Mouse (Mus musculus) kidney, adult 8-10 months (tissue): ENCODE results near the gene Serpinb6b.
"Not testable (repeated sequence)": the region's sequence is repeated elsewhere in the genome, so short reads cannot be mapped to it uniquely, and the experiment has no call there.

ENCODE experiments used
- DNase-seq, 2 experiments: peaks; one replicate each; pipeline ENCODE4 v3.0.0; 2022

The Serpinb6b gene

GRCm38 (mm10) chr13:32964989-32965811 lies at the start of gene Serpinb6b:
Serpinb6b (plus strand) TSS chr13:32965209.
- DNase-seq = peak; percentile 33 to 36

- DNase-seq = no peak
Measured at GRCm38 (mm10) chr13:32922622-32923021, 42.4 kb upstream of the Serpinb6b start.

- DNase-seq = peak; percentile 34 to 56
Measured at GRCm38 (mm10) chr13:32924578-32925360, 40.2 kb upstream of the Serpinb6b start.

GRCm38 (mm10) chr13:32926661-32927060 lies 38.3 kb upstream of the Serpinb6b start:
- no peak for DNase-seq

GRCm38 (mm10) chr13:32927241-32927640 lies 37.8 kb upstream of the Serpinb6b start:
- DNase-seq = no peak

GRCm38 (mm10) chr13:32929107-32929750 lies 35.8 kb upstream of the Serpinb6b start:
- DNase-seq = no peak

- DNase-seq = no peak
Measured at GRCm38 (mm10) chr13:32934706-32935381, 30.2 kb upstream of the Serpinb6b start.

- DNase-seq = not testable (repeated sequence)
Measured at GRCm38 (mm10) chr13:32938275-32938674, 26.7 kb upstream of the Serpinb6b start.

GRCm38 (mm10) chr13:32939191-32939590 lies 25.8 kb upstream of the Serpinb6b start:
- not testable (repeated sequence) for DNase-seq

GRCm38 (mm10) chr13:32956537-32956936 lies 8.5 kb upstream of the Serpinb6b start:
- no peak for DNase-seq

GRCm38 (mm10) chr13:32957917-32958316 lies 7.1 kb upstream of the Serpinb6b start:
- DNase-seq = no peak

GRCm38 (mm10) chr13:32958521-32958920 lies 6.5 kb upstream of the Serpinb6b start:
- DNase-seq = not testable (repeated sequence)

- no peak for DNase-seq
Measured at GRCm38 (mm10) chr13:32963990-32964753, 837 bp upstream of the Serpinb6b start.

GRCm38 (mm10) chr13:32966116-32966515 lies 1.1 kb downstream of the Serpinb6b start:
- DNase-seq = no peak

- DNase-seq = no peak
Measured at GRCm38 (mm10) chr13:32967233-32967632, 2.2 kb downstream of the Serpinb6b start.

GRCm38 (mm10) chr13:32968353-32968984 lies 3.5 kb downstream of the Serpinb6b start:
- DNase-seq = no peak

GRCm38 (mm10) chr13:32968996-32969640 lies 4.1 kb downstream of the Serpinb6b start:
- DNase-seq = no peak

- no peak for DNase-seq
Measured at GRCm38 (mm10) chr13:32969641-32970040, 4.6 kb downstream of the Serpinb6b start.

- DNase-seq = no peak
Measured at GRCm38 (mm10) chr13:32970776-32971175, 5.8 kb downstream of the Serpinb6b start.

- DNase-seq = no peak
Measured at GRCm38 (mm10) chr13:32974268-32974667, 9.3 kb downstream of the Serpinb6b start.
